Mouse (Mus musculus): ENCODE measurements around the gene Pitx3.

DNA sequence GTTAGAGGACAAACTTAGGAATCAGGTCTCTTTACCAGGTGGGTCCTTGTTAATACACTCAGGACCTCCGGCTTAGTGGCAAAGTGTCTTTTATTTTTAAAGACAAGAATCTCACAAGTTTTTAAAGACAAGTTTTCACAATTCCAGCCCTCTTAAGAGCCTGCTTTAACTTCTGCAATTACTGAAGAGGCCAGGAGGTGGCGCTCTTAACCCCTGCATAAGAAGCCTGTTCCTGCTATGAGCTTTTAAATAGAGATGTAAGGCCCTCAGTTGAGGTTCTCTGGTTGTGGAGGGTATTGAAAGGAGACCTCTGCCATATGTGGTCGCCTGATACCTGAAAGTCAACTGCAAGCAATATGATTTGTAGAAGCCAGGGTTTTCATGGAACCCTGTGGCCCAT lies 61.8 kb downstream of the Pitx3 start:
- TF ChIP-seq CTCF (IDR thresholded peaks at IDR 0.05; ENCODE audit: low read depth) (peak; percentile 82), EP300 (optimal IDR thresholded peaks at IDR 0.05) (no peak)

Data from stomach, postnatal 0 days (tissue).